Comparison of ENCODE assay signal across 9 mouse cellular contexts in genomic region chr8:48844961-48845360, GRCm38 (mm10). TPM values are rescaled to one million over a fixed set of nuclear protein-coding genes. Genes with fewer than 3 reads are reported as not detected.
DNase-seq lines count a peak whose midpoint lies in the region; ATAC-seq lines count a peak whose summit lies in the region.
"Had no signal": no experiment of that assay in that cellular context is flagged by ENCODE, and none has a peak within 500 bp of the region (broad histone marks: within the 10 kb centered on the region; RNA-seq: fewer than 3 reads in every experiment).

No protein-coding gene starts in this region.

- H3K9ac ChIP-seq in forebrain, embryonic 12.5 days = no peak overlapping the region
- peak overlapping the region; percentile 49 for H3K9ac ChIP-seq in kidney, embryonic 16.5 days (replicated peaks; ENCODE audit: low read length)
- no peak overlapping the region for H3K9ac ChIP-seq in midbrain, embryonic 15.5 days

- peaks cover 23% of the 10 kb centered on the region for H3K4me1 ChIP-seq in heart, embryonic 10.5 days
- peaks cover 47% of the 10 kb centered on the region for H3K4me1 ChIP-seq in forebrain, embryonic 12.5 days
- peaks cover 14% of the 10 kb centered on the region for H3K4me1 ChIP-seq in kidney, embryonic 16.5 days (ENCODE audit: insufficient read depth, low read length)
- H3K4me1 ChIP-seq in midbrain, embryonic 15.5 days = peaks cover 38% of the 10 kb centered on the region

- no peak for ATAC-seq in forebrain, embryonic 12.5 days (ENCODE audit: low FRiP score)
- ATAC-seq in kidney, embryonic 16.5 days (ENCODE audit: low FRiP score, low TSS enrichment) = peak; percentile 31
- no peak for ATAC-seq in midbrain, embryonic 15.5 days (replicated peaks)

- H3K4me2 ChIP-seq in forebrain, embryonic 12.5 days = peak overlapping the region; percentile 82
- H3K4me2 ChIP-seq in kidney, embryonic 16.5 days (replicated peaks; ENCODE audit: low read depth, low read length) = peak overlapping the region; percentile 61
- H3K4me2 ChIP-seq in midbrain, embryonic 15.5 days = peak overlapping the region; percentile 99

- H3K4me3 ChIP-seq in heart, embryonic 10.5 days = peak overlapping the region; percentile 83
- H3K4me3 ChIP-seq in forebrain, embryonic 12.5 days (replicated peaks) = peak overlapping the region; percentile 78
- peak overlapping the region; percentile 77 for H3K4me3 ChIP-seq in kidney, embryonic 16.5 days (ENCODE audit: low read length)
- H3K4me3 ChIP-seq in midbrain, embryonic 15.5 days = peak overlapping the region; percentile 63

- H3K9me3 ChIP-seq in heart, embryonic 10.5 days = no peaks in the 10 kb centered on the region
- no peaks in the 10 kb centered on the region for H3K9me3 ChIP-seq in forebrain, embryonic 12.5 days
- H3K9me3 ChIP-seq in kidney, embryonic 16.5 days (ENCODE audit: low read length) = no peaks in the 10 kb centered on the region
- H3K9me3 ChIP-seq in midbrain, embryonic 15.5 days = no peaks in the 10 kb centered on the region

- no peak for DNase-seq in heart, embryonic 10.5 days (ENCODE audit: low spot score)
- DNase-seq in heart, postnatal 4 days = no peak
- DNase-seq in frontal cortex, postnatal 10 days (ENCODE audit: low spot score in 2 of 2) = no peak
- DNase-seq in ovary, postnatal 36 days (ENCODE audit: low spot score) = no peak
- no peak for DNase-seq in urinary bladder, postnatal 4 days (ENCODE audit: low spot score in 2 of 2)
- DNase-seq: thymus, adult 18-20 months had no signal

- H3K27me3 ChIP-seq in heart, embryonic 10.5 days (ENCODE audit: insufficient read depth, poor library complexity, severe bottlenecking) = peaks cover 43% of the 10 kb centered on the region
- H3K27me3 ChIP-seq in forebrain, embryonic 12.5 days = peaks cover 55% of the 10 kb centered on the region
- H3K27me3 ChIP-seq in kidney, embryonic 16.5 days (ENCODE audit: insufficient read depth, low read length) = peaks cover 20% of the 10 kb centered on the region
- peaks cover 15% of the 10 kb centered on the region for H3K27me3 ChIP-seq in midbrain, embryonic 15.5 days (replicated peaks)

- WGBS in heart, embryonic 10.5 days = 3% methylated on average over 12 of the region's 12 CpGs
- WGBS in forebrain, embryonic 12.5 days = 8% methylated on average over 12 of the region's 12 CpGs
- 11% methylated on average over 12 of the region's 12 CpGs for WGBS in kidney, embryonic 16.5 days
- WGBS in midbrain, embryonic 15.5 days = 7% methylated on average over 12 of the region's 12 CpGs

- no peaks in the 10 kb centered on the region for H3K36me3 ChIP-seq in heart, embryonic 10.5 days
- no peaks in the 10 kb centered on the region for H3K36me3 ChIP-seq in forebrain, embryonic 12.5 days (replicated peaks)
- H3K36me3 ChIP-seq in kidney, embryonic 16.5 days (ENCODE audit: insufficient read depth, low read length) = no peaks in the 10 kb centered on the region
- H3K36me3 ChIP-seq in midbrain, embryonic 15.5 days (replicated peaks) = no peaks in the 10 kb centered on the region

- H3K27ac ChIP-seq in heart, embryonic 10.5 days = peak overlapping the region; percentile 91; the same call in 1 of the 2 replicates
- no peak overlapping the region for H3K27ac ChIP-seq in forebrain, embryonic 12.5 days
- no peak overlapping the region for H3K27ac ChIP-seq in kidney, embryonic 16.5 days (ENCODE audit: low read length)
- H3K27ac ChIP-seq in midbrain, embryonic 15.5 days = peak overlapping the region; percentile 42; the same call in 1 of the 2 replicates

RNA-seq across cellular contexts. Expression of gene Tenm3, which starts 1.2 kb away (rescaled TPM):
- polyA plus RNA-seq in heart, embryonic 10.5 days (2016; fragmentation: Nextera tagmentation; extraction: Ambion mirVana) = 13.9 and 24.9 TPM in 2 replicates
- 1 to 10 TPM; 8.5 to 9.5 TPM for total RNA-seq in heart, postnatal 4 days (2021)
- 38.8 and 42.0 TPM in 2 replicates for polyA plus RNA-seq in forebrain, embryonic 12.5 days (2016; fragmentation: Nextera tagmentation; extraction: Ambion mirVana)
- polyA plus RNA-seq in kidney, embryonic 16.5 days (2015; fragmentation: Nextera tagmentation; extraction: Ambion mirVana) = 20.3 and 23.5 TPM in 2 replicates
- 41.6 and 49.6 TPM in 2 replicates for polyA plus RNA-seq in midbrain, embryonic 15.5 days (2015; fragmentation: Nextera tagmentation; extraction: Ambion mirVana)

Comparison
In these comparisons a context has a peak if more than half of its experiments do, and no peak if none do; other contexts are left out.
1. H3K27ac ChIP-seq: peak in heart, embryonic 10.5 days (single experiment) and midbrain, embryonic 15.5 days (single experiment); none in forebrain, embryonic 12.5 days (single experiment) and kidney, embryonic 16.5 days (single experiment).
2. Peak in every context shown above with its lines, with median percentiles within 50 percentile points of each other: H3K4me3 ChIP-seq and H3K4me2 ChIP-seq.